Mouse (Mus musculus) layer of hippocampus, adult 9-11 months (tissue): ENCODE results near the gene Chrm5.
"Not testable (repeated sequence)": the region's sequence is repeated elsewhere in the genome, so short reads cannot be mapped to it uniquely, and the experiment has no call there.

Source experiments
- DNase-seq: peaks from one replicate; pipeline ENCODE4 v3.0.0; 2022

Chrm5 gene

DNA sequence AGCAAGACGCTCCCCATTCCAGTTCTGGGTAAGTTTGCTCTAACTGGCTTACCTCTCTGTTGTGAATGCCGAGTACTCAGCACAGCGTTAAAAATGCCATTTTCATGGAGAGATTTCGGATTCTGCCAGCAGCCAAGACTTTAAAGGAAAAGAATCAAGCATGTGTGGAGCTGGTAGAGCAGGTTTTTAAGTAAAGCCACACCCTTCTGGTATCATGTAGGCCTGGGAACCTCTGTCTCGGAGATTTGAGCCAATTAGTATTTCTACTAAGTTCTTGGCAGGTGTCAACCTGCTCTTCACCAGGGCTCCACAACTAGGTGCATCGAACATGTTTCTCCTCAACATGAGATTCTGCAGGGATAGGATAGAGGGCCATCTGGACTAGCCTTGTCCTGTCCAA is 4.0 kb downstream of the Chrm5 start:
- DNase-seq: no peak

DNA sequence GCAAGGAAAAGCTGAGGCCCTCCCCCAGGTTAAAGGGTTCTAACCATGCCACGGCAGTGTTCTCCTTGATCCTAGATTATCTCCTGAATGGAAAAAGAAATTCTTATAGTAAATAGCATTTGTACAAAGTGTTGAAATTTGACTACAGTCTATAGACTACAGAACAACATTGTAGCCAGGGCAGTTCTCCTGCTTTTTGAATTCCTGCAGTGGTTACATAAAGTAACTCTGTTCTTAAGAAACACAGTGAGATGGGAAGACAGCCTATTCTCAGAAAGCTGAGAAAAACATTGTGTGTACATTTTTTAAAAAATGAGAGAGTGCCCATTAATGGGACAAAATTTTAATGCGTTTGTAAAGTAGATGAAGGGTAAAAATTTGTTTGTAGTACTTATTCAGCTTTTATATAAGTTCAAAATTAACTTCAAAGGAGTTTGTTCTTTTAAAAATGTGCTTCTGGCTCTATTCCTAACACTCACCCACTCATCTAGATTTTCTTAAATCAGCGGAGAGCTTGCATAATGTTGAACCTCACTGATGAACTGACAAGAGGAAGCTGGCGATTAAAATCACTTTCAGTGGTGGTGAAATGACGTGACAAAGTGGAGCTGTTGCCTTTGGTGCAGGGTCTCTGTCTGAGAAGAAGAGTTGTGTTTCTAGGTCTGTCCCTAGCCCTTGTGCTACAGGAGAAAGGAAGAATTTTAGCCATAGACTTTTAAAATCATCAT is 5.4 kb downstream of the Chrm5 start:
- no peak for DNase-seq

DNA sequence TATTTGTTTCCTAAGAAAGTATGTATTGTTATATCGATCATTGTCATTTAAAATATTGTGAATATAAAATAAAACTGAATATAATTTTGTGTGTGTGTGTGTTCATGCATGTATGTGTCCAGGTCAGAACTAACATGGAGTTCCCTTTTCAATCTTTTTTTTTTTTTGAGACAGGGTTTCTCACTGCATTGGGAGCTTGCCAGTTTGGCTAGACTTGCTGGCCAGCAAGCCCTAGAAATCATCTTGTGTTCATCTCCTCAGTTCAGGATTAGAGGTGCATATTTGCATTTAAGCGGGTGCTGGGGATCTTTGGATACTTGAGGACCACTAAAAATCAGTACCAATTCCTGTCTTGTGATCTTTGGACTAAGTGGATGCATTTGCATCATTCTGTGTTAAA is 8.5 kb downstream of the Chrm5 start:
- no peak for DNase-seq

DNA sequence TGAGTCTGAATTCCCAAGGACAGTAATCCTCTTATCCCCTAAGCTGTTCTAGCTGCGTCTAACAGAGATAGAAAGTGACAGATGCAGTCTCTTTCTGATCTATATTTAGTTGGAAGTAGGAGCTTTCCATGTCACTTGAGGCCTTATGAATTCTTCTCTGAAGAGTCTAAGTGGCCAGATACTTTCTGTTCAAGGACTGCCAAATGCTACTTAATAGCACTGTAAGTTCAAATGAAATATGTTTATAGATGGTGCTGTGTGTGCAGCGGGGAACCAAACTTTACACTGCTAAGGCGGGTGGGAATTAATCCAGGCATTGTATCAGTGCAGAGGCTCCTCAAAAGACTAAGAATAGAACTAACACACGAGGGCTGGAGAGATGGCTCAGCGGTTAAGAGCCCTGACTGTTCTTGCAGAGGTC is 9.6 kb downstream of the Chrm5 start:
- DNase-seq: no peak

DNA sequence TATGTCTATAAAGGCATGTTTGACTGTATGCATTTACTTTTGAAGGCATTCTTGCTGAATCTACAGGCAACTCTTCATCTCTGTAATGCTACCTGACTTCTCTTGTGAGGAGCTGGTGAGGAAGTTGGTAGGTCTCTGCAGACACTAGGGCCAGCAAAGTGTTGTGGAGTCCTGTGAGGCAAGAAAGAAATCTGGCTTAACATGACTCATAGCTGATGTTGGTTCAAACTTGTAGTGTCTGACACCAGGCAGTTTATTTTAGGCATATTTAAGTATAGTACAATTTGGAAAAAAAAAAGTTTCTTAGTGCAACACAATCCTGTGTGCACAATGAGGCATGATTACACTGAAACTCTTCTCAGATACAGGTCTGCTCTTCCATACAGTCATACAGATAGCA is 11.0 kb downstream of the Chrm5 start:
- no peak for DNase-seq

DNA sequence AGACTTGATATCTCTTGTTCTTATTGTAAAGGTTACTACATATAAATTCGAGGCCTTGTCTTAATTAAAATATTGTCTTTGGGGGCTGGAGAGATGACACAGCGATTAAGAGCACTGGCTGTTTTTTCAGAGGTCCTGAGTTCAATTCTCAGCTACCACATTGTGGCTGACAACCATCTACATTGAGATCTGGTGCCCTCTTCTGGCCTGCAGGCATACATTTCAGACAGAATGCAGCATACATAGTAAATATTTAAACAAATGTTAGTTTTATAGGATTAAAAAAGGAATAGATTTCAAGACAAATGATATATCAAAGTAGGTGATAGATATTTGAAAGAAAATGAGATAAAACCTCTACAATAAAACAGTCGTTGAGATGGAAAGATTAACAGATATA is 20.0 kb downstream of the Chrm5 start:
- no peak for DNase-seq

DNA sequence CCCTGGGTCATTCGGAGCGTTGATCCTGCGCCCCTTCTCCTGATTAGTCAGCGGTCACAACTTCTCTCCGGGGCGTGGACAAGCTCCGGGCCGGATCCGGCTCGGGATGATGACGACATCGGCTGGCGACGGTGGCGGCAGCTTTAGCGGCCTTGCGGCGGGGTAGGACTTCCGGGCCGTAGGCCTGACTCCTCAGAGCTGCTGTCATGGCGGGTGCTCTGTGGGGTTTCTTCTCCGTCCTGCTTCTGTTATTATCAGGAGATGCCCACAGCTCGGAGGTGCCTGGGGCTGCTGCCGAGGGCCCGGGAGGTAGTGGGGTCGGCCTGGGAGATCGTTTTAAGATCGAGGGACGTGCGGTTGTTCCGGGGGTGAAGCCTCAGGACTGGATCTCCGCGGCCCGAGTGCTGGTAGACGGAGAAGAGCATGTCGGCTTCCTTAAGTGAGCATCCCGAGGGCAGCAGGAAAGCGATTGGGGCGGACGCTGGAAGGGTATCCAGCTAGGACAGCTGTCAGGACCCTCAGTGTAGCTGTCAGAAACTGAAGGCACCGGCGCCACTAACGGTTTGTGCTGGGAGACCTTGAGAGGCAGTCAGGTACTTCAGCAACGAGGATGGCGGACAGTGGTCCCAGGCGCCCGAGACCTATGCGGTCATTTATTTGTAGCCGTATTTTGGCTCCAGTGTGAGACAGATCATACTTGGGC is 25.6 kb downstream of the Chrm5 start, which contains the start of gene Emc7:
TSS of gene Emc7 (plus strand) at position 136 of the 703 bp plus-strand sequence.
- DNase-seq: peak; percentile 93

DNA sequence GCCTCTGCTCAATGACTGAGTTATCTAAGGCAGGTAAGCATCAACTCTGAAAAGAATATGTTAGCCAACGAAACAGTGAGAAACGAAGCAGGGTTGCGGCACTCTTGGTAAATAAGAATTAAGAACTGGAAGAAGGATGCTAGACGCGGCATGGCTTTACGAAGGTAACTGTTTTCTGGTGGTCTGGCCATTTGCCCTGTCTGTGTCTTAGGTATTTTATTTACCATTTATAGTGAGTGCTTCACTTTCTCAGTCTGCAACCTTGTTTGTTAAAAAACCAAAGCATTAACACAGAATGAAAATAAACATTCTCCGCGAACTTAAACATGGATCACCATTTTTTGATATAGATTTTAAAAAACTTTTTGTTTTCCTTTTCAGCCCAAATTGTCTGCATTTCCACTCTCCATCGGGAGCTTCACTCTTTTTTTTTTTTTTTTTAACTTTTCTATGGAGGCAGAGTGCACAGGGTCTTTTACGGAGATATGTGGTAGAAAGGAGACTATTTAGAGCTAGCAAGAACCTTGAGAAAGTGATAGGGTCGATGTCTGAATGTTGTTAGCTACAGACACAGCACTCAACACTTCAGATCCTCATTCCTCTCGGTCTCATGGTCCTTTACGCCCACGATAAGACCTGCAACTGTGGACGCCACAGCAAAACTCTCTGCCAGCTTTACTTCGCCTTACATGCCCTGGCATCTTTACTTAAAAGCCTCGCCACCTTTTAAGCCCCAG is 26.3 kb downstream of the Chrm5 start:
- no peak for DNase-seq

DNA sequence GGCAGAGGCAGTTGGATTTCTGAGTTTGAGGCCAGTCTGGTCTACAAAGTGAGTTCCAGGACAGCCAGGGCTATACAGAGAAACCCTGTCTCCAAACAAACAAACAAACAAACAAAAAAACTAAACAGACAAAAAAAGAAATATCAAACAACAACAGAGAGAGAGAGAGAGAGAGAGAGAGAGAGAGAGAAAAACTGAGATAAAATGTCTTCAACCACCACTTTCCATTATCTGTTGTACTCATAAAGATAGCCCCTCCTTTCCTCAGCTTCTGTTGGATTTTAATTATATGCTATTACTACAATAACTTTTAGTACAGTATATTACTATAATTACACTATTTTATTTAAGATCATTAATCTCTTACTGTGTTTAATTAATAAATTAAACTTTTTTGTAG is 28.1 kb downstream of the Chrm5 start:
- not testable (repeated sequence) for DNase-seq

DNA sequence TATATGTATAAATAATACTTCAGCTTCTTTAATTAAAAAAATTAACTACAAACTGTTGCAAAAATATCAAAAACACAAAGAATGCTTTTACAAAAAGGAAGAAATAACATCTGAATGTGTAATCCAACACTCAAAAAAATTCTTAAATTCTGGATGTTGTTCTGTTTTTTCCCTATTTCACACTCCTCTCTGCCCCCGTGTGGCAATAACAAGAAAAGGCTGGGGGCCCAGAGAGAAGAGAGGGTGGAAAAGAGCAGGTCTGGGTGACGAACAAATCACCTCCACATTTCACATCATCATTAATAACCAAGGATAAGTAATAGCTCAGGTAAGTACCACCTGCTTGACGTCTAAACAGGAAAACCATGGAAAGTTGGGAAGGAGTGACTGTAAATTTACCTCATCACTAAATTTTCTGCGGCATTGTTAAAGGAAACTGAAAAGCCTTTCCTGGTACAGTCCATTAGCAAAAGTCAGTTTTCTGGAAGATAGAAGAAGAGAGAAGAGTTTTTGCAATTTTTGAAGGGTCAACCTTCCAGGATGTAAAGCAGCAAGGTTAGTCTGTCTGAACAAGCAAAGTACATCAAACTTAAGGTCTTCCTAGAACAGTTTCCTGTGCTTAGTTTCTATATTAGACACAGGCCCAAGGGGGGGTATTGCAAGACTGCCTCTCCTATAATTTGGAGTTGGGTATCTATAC is 30.8 kb downstream of the Chrm5 start:
- DNase-seq: no peak

DNA sequence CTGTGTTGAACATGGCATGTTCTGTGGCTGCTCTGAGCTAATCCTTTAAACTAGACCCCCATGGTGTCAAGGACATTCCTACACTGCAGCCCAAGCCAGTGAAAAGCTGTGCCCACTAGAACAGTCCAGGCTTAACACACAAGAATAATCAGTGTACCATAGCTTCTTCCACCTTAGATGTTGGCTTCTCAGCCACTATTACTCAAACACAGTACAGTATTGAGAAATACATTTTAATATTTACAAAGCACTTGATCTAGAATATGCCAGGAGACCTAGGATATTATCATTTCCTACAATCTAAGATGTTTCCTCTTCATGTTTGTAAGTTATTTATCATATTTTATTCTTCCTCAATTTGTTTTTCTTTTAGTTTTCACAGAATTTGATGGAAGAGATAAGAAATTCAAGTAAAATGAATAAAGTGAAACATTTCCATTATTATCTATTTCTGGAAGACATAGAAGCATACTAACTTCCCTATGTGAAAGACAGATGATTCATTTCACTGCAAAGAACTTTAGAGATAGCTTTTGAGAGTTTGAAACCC is 32.0 kb downstream of the Chrm5 start:
- no peak for DNase-seq

DNA sequence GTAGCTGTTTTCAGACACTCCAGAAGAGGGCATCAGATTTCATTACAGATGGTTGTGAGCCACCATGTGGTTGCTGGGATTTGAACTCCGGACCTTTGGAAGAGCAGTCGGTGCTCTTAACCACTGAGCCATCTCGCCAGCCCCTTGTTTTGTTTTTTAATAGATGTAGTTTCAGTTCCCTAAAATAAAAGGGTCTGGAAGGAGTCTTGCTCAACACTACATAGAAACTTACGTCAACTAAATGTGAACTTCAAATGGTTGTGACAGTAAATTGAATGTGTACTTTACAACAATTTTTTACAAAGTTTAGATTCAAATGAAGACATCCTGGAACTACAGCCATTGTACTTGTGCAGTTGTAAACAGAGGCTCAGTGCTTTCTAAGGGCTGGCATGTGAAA is 32.5 kb downstream of the Chrm5 start:
- not testable (repeated sequence) for DNase-seq

DNA sequence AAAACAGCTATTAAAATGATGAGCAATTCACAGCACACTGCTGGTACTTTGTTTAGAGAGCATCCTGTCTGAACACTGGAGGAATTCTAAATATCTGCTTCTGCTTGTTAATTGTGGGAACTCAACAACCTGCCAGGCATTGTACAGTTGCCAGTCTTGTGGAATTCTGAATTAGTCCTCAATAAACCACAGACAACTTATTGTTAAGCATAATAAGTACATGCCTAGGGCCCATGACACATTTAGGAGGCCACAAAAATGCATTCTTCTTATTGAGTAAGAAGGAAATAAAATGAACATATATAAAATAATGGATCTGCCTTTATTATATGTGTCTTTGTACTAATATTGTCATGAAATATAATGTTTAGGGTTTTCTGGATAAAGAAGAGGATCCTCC is 35.1 kb downstream of the Chrm5 start:
- DNase-seq: no peak

DNA sequence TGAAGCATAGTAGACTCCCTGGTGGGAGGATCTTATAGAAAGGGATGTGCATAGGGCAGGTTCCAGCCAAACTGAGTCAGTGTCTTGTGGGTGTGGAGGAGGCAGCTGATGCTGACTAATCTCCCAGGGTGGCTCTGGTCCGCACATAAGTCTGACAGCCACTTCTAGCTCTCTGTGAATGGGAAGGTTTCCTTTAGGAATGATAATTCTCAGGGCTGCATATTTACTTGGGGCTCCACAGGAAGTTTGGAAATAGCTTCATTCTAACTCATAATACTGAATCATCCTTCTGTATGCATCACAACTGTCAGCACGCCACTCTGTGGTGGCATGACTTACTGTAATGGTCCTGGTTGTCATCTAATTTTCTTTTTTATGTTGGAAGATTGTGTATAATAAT is 37.1 kb downstream of the Chrm5 start:
- DNase-seq: no peak

DNA sequence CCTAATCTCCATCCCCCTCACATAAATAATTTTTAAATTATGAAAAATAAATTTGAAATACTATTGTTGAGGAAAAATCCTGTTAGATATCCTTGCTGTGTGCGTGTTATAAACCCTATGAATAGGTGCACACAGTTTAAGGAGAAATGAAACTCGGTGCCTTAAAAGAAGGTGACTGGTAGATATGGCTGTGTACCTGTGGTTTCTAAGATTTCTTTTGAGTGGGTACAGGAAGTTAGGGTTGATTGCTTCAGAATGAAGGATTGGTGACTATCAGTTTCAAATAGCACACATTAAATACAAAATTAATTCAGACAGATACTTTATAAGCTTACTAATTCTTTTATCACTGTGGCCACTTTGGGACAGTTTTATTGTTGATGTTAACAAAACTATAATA is 43.0 kb downstream of the Chrm5 start:
- no peak for DNase-seq

DNA sequence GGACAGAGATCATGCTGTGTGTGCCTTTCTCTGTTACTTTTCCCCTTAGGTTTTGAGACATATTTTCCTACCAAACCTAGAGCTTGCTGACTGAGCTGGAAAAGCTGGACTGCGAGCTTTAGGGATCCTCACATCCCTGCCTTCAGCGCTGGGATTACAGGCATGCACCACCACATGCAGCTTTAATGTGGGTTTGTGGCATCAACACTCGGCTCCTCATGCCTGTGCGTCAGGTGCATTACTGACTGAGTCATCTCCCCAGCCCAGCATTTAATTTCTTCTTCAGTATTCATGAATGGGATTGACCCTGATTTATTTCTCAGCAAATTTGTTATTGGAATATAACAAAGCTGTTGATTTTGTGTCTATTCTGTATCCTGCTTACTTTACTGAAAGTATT is 44.3 kb downstream of the Chrm5 start:
- DNase-seq: no peak

DNA sequence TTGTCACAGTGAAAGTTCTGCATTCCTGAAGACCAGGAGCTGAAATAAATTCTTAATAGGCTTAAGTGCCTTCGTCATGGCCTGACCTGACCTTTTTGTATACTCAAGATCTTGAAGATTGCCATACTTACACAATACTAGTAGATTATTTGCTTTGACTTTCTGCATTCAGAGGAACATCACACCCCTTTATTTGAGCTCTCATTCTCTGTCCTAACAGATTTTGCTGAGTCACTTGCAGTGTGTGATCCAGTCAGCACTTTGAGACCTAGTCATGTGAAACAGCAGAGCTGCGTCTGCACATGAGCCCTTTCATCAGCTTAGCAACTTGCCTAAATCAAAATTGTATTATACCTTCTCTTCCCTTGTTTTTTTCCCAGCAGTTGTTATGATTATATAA is 47.2 kb downstream of the Chrm5 start:
- DNase-seq: no peak

DNA sequence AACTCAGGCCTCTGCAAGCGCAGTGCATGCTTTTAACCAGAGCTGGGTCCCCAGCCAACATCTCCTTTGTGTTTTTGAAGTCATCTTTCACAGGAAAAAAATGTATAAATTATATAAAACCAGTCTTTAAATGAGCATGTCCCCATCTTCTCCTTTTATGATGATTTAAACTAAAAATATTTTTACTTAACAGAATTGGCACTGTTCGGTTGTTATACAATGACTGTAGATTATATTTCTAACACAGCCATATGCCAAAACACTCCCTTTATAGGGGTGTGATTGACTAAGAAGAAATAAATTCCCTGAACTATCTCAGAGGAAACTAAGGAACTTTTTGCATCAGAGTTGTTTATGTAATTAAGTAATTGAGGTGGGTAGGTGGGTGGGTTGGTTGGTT is 48.0 kb downstream of the Chrm5 start:
- no peak for DNase-seq

DNA sequence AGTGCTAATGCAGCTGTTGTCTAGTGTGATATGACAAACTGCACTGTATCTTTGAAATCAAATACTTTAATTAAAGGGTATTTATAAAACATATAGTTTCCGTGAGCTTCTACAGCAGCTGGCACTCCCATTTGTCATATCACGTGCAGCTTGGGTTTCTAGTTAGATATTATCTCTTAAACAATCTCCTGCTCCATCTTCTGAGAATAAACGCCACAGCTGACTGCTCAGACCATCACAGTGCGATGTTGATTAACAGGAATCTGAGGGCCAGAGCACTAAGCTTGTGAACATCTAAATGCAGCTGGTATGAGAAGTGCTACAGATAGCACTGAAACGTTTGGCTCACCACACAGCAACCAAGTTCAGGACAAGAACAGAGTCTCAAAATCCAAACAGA is 50.2 kb downstream of the Chrm5 start:
- DNase-seq: no peak

DNA sequence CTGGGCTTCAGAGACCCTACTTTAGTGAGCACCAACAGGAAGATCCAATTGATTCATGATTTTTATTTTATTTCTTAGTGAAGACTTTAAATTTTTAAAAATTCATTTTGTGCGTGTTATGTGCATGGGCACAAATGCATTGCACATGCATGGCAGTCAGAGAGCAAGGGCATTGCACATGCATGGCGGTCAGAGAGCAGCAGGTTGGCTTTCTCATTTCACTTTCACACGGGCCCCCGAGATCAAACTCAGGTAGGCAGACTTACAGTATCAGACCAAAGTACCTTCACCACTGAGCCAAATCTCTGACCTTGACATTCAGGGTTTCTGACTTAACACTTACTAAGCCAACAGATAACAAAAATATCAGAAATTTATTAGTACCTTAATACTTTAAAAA is 50.9 kb downstream of the Chrm5 start:
- no peak for DNase-seq
